In the genomic region with DNA sequence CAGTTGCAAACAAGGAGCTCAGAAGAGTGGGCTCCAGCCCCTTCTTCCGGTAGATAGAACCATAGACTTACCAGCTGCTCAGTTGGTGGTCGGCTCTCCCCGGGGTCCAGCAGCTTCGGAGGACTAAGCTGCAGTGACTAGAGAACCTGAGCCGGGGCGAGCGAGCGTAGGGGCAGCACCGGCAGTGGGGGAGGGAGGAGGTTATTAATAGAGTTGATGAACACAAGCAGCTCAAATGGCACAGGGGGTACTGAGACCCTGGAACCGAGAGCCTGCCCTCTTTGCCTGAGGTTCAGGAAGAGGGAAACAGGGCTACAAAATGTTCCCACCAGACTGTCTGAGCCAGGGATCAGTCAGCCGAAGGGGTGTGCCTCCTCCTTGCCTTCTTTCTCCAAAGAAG, we compare ENCODE assay signal across 18 mouse cellular contexts. TPM values are rescaled to one million over a fixed set of nuclear protein-coding genes. Genes with fewer than 3 reads are reported as not detected.
DNase-seq lines count a peak whose midpoint lies in the region; ATAC-seq and TF ChIP-seq lines count a peak whose summit lies in the region.
"Had no signal": no experiment of that assay in that cellular context is flagged by ENCODE, and none has a peak within 500 bp of the region (broad histone marks: within the 10 kb centered on the region; RNA-seq: fewer than 3 reads in every experiment).

A gene (minus strand): TSS at position 180 of the 400 bp plus-strand sequence.

- no peaks in the 10 kb centered on the region for H3K36me3 ChIP-seq in liver, embryonic 11.5 days (ENCODE audit: control insufficient read depth, insufficient read depth, low read length)
- H3K36me3 ChIP-seq in liver, embryonic 12.5 days, result no peaks in the 10 kb centered on the region
- H3K36me3 ChIP-seq in heart, postnatal 0 days (replicated peaks; ENCODE audit: control insufficient read depth, insufficient read depth, low read length), result peaks cover 7% of the 10 kb centered on the region; the same call in 1 of the 2 replicates
- H3K36me3 ChIP-seq in forebrain, postnatal 0 days (ENCODE audit: insufficient read depth), result no peaks in the 10 kb centered on the region
- H3K36me3 ChIP-seq: embryonic facial prominence, embryonic 15.5 days; liver, embryonic 13.5 days; stomach, embryonic 15.5 days had no signal

- H3K4me2 ChIP-seq in liver, embryonic 11.5 days, result no peak within 1 kb of the TSS
- no peak within 1 kb of the TSS for H3K4me2 ChIP-seq in liver, embryonic 12.5 days
- H3K4me2 ChIP-seq in heart, postnatal 0 days (ENCODE audit: low read depth, low read length), result peak within 1 kb of the TSS; percentile 55
- H3K4me2 ChIP-seq in forebrain, postnatal 0 days (ENCODE audit: low read depth), result no peak within 1 kb of the TSS
- H3K4me2 ChIP-seq: embryonic facial prominence, embryonic 15.5 days; forebrain, embryonic 13.5 days; liver, embryonic 13.5 days; midbrain, embryonic 11.5 days; stomach, embryonic 15.5 days had no signal

- peak; percentile 89 for DNase-seq in heart, adult 11 months
- DNase-seq in heart, adult 18-20 months, result no peak
- no peak for DNase-seq in liver, embryonic 11.5 days (ENCODE audit: low spot score)
- DNase-seq in gastrocnemius, adult 18-20 months (ENCODE audit: low spot score), result peak; percentile 81
- DNase-seq in heart, postnatal 0 days (ENCODE audit: low spot score), result no peak
- no peak for DNase-seq in forebrain, postnatal 0 days
- DNase-seq: adrenal gland, adult 8-10 months; cerebellum, postnatal 36 days; liver, embryonic 13.5 days; lung, postnatal 14 days; thymus, postnatal 4 days had no signal

- 56% methylated on average over 11 of the region's 11 CpGs for WGBS in liver, embryonic 11.5 days
- 52% methylated on average over 11 of the region's 11 CpGs for WGBS in liver, embryonic 12.5 days (ENCODE audit: insufficient replicate concordance)
- WGBS in heart, postnatal 0 days, result 16% methylated on average over 11 of the region's 11 CpGs
- WGBS in forebrain, postnatal 0 days, result 43% methylated on average over 11 of the region's 11 CpGs

- no peak within 1 kb of the TSS for H3K4me3 ChIP-seq in liver, embryonic 11.5 days (ENCODE audit: low read depth, low read length)
- no peak within 1 kb of the TSS for H3K4me3 ChIP-seq in liver, embryonic 12.5 days
- H3K4me3 ChIP-seq in heart, postnatal 0 days (ENCODE audit: low read depth, low read length), result peak within 1 kb of the TSS; percentile 17
- H3K4me3 ChIP-seq in forebrain, postnatal 0 days (ENCODE audit: low read depth, low read length), result no peak within 1 kb of the TSS
- H3K4me3 ChIP-seq: embryonic facial prominence, embryonic 15.5 days; forebrain, embryonic 13.5 days; liver, embryonic 13.5 days; stomach, embryonic 15.5 days had no signal

- peaks cover 2% of the 10 kb centered on the region; the same call in 1 of the 2 replicates for H3K4me1 ChIP-seq in liver, embryonic 11.5 days (replicated peaks; ENCODE audit: control insufficient read depth, insufficient read depth, low read length)
- peaks cover 13% of the 10 kb centered on the region for H3K4me1 ChIP-seq in liver, embryonic 12.5 days
- H3K4me1 ChIP-seq in heart, postnatal 0 days (ENCODE audit: control insufficient read depth, insufficient read depth), result peaks cover 14% of the 10 kb centered on the region; the same call in 1 of the 2 replicates
- H3K4me1 ChIP-seq in forebrain, postnatal 0 days (ENCODE audit: insufficient read depth), result no peaks in the 10 kb centered on the region

- H3K9me3 ChIP-seq in liver, embryonic 11.5 days (ENCODE audit: control insufficient read depth, low read length), result no peaks in the 10 kb centered on the region
- H3K9me3 ChIP-seq in liver, embryonic 12.5 days (replicated peaks), result no peaks in the 10 kb centered on the region
- H3K9me3 ChIP-seq in heart, postnatal 0 days (replicated peaks; ENCODE audit: control insufficient read depth, low read length), result no peaks in the 10 kb centered on the region
- H3K9me3 ChIP-seq in forebrain, postnatal 0 days (ENCODE audit: low read length), result no peaks in the 10 kb centered on the region
- H3K9me3 ChIP-seq: embryonic facial prominence, embryonic 15.5 days; forebrain, embryonic 13.5 days; liver, embryonic 13.5 days; stomach, embryonic 15.5 days had no signal

- no peak for TF ChIP-seq CTCF in heart, postnatal 0 days (IDR thresholded peaks at IDR 0.05; ENCODE audit: low read depth)
- TF ChIP-seq CTCF in forebrain, postnatal 0 days (IDR thresholded peaks at IDR 0.05; ENCODE audit: low read depth), result no peak

- H3K27me3 ChIP-seq in liver, embryonic 11.5 days (replicated peaks; ENCODE audit: control insufficient read depth, insufficient read depth, low read length), result peaks cover 3% of the 10 kb centered on the region
- peaks cover 12% of the 10 kb centered on the region for H3K27me3 ChIP-seq in liver, embryonic 12.5 days (replicated peaks)
- no peaks in the 10 kb centered on the region for H3K27me3 ChIP-seq in heart, postnatal 0 days (ENCODE audit: control insufficient read depth, insufficient read depth, low read length)
- no peaks in the 10 kb centered on the region for H3K27me3 ChIP-seq in forebrain, postnatal 0 days (ENCODE audit: insufficient read depth, low read length)
- H3K27me3 ChIP-seq: embryonic facial prominence, embryonic 15.5 days; stomach, embryonic 15.5 days had no signal

- H3K27ac ChIP-seq in liver, embryonic 11.5 days (ENCODE audit: low read depth, low read length), result no peak within 1 kb of the TSS
- no peak within 1 kb of the TSS for H3K27ac ChIP-seq in liver, embryonic 12.5 days
- H3K27ac ChIP-seq in heart, postnatal 0 days (ENCODE audit: low read depth), result peak within 1 kb of the TSS; percentile 39
- no peak within 1 kb of the TSS for H3K27ac ChIP-seq in forebrain, postnatal 0 days (ENCODE audit: low read depth, low read length)
- H3K27ac ChIP-seq: embryonic facial prominence, embryonic 15.5 days; forebrain, embryonic 13.5 days; liver, embryonic 13.5 days; stomach, embryonic 15.5 days had no signal

- ATAC-seq in liver, embryonic 11.5 days (replicated peaks; ENCODE audit: low FRiP score), result no peak
- ATAC-seq in liver, embryonic 12.5 days, result no peak
- ATAC-seq in heart, postnatal 0 days (ENCODE audit: insufficient read depth, low read depth), result no peak
- ATAC-seq in forebrain, postnatal 0 days, result no peak
- no peak for ATAC-seq in activated CD4-positive, CD25-positive, alpha-beta regulatory T cell, adult 4 months
- ATAC-seq: forebrain, embryonic 13.5 days had no signal

- H3K9ac ChIP-seq in liver, embryonic 11.5 days (ENCODE audit: low read depth, low read length), result peak within 1 kb of the TSS; percentile 9; the same call in 1 of the 2 replicates
- no peak within 1 kb of the TSS for H3K9ac ChIP-seq in liver, embryonic 12.5 days
- 0 out of 2 replicates have a peak within 1 kb of the TSS, but pooled peaks have one; percentile 22 for H3K9ac ChIP-seq in heart, postnatal 0 days (replicated peaks; ENCODE audit: low read depth, low read length)
- H3K9ac ChIP-seq in forebrain, postnatal 0 days, result no peak within 1 kb of the TSS
- H3K9ac ChIP-seq: embryonic facial prominence, embryonic 15.5 days; forebrain, embryonic 13.5 days; liver, embryonic 13.5 days; stomach, embryonic 15.5 days had no signal

- TF ChIP-seq EP300 in heart, postnatal 0 days (IDR thresholded peaks at IDR 0.05; ENCODE audit: low read depth), result no peak

RNA-seq across cellular contexts. Expression of the gene that starts here (rescaled TPM):
- total RNA-seq in heart, adult 18-20 months (2021), result under 1 TPM; 0.35 to 0.54 TPM
- polyA plus RNA-seq in liver, embryonic 11.5 days (2014; fragmentation: Nextera tagmentation; extraction: Ambion mirVana), result 0.23 and 0.95 TPM in 2 replicates
- polyA plus RNA-seq in liver, embryonic 12.5 days (2016; fragmentation: Nextera tagmentation; extraction: Ambion mirVana), result 0.38 TPM in 1 of 2 replicates, not detected in the other
- 1,000 to 10,000 TPM; 2,763 to 3,247 TPM for total RNA-seq in gastrocnemius, adult 18-20 months (2021)
- 17.7 and 25.0 TPM in 2 replicates for total RNA-seq in heart, postnatal 0 days (2014; rRNA removed; ENCODE audit: low replicate concordance)
- polyA plus RNA-seq in heart, postnatal 0 days (2015; fragmentation: Nextera tagmentation; extraction: Ambion mirVana), result 11.5 and 13.0 TPM in 2 replicates
- 0.15 and 0.57 TPM in 2 replicates for total RNA-seq in forebrain, postnatal 0 days (2014; rRNA removed)
- polyA plus RNA-seq in forebrain, postnatal 0 days (2015; fragmentation: Nextera tagmentation; extraction: Ambion mirVana), result 0.30 and 0.83 TPM in 2 replicates
- not detected for polyA plus RNA-seq in activated CD4-positive, CD25-positive, alpha-beta regulatory T cell, adult 4 months (2017; shearing (Covaris generic))
- polyA plus RNA-seq: forebrain, embryonic 13.5 days; small intestine, adult 2 months had no signal

Comparison
In these comparisons a context has a peak if more than half of its experiments do, and no peak if none do; other contexts are left out.
1. RNA of the gene that starts here (total RNA-seq): 2,763 to 3,247 TPM in gastrocnemius, adult 18-20 months; 17.7 to 25.0 TPM in heart, postnatal 0 days, 0.15 to 0.57 TPM in forebrain, postnatal 0 days and 0.35 to 0.54 TPM in heart, adult 18-20 months; every median in the first group is over 100 times any median in the second.
2. DNase-seq: peak in heart, adult 11 months (single experiment) and gastrocnemius, adult 18-20 months (single experiment); none in heart, adult 18-20 months (0 of 2), liver, embryonic 11.5 days (single experiment), heart, postnatal 0 days (single experiment) and forebrain, postnatal 0 days (single experiment).
3. H3K9ac ChIP-seq: peak in liver, embryonic 11.5 days (single experiment) and heart, postnatal 0 days (single experiment); none in liver, embryonic 12.5 days (single experiment) and forebrain, postnatal 0 days (single experiment).